Mouse (Mus musculus): ENCODE results near the gene Slc15a3. TPM values are rescaled to one million over a fixed set of nuclear protein-coding genes. Genes with fewer than 3 reads are reported as not detected.

The Slc15a3 gene
- 1 to 10 TPM in 1 of 2 experiments, under 1 TPM in 1; 0.82 to 1.2 TPM for total RNA-seq (2021)

DNA sequence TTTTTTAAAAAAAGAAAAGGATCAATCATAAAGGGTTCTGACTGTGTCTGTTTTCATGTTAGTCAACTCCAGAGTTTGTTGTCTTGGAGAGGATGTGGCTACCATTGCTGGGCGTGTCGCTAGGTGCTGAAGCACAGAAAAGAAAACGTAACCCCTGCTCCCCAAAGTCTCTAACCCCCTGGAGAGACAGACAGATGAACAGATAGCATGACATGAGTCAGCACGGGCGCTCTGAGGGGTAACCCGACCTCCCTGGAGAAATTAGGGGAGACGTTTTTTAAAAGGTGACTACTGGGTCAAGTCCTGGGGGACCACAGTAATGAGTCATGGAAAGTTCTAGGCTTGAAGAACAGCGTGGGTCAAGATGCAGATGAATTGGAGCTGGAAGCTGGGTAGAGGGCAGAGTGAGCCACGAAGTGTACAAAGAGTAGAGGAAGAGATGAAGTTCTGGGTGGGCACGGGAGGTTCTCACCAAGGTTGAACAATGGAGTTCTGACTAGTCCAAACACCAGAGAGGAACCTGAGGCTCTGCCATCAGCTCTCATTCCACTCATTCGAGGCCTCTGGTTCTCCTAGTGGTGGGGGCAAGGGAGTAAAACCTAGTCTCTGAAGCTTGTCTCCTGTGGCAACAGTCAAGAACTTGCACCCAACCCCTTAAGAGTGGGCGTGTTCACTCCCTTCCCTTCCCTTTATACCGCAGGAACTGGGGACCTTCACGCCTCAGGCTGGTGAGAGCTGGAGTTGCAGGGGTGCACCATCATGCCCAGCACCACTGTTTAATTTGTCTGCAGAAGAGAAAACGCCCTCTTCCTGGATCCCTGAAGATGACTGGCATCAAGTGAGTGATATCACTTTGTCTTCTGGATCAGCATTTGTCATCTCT is at the start of gene Slc15a3:
Gene Slc15a3 (plus strand): TSS at position 718 of the 883 bp plus-strand sequence.
- intact Hi-C loops (cut with DNase I): no loop called here
- no peak for DNase-seq

DNA sequence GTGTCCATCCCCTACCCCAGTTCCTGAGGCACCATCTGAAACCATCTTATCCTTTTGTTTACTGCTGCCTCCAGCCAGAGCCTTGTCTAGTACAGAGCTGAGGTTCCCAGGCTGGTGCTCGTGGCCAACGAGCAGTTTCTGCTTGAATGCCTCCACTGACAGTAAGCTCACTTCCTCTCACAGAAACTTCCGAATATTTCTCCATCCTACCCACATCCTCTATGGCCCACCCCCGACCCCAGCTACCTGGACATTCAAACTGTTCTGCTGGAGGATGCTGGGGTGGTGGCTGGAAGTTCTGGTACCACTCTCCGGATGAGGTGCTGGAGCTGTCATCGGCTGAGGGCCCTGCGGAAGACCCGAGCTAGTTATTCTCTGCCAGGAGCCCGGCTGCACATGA is 49.2 kb upstream of the Slc15a3 start:
- intact Hi-C loops (cut with DNase I): no loop called here
- no peak for DNase-seq

DNA sequence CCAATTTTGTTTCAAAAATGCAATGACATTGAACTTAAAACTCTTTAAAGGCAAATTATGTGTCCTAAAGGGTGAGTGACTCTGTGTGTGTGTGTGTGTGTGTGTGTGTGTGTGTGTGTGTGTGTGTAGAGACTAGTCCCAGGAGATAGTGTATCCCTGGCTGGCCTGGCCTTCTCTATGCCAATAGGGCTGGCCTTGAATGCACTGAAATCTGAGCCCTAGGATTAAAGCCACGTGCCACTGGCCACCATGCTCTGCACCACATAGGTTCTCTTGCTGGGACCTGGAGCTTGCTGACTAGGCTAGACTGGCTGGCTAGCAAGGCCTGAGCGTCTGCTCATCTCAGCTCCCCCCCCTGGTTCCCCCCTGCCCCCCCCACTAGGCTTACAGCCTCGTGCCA is 46.5 kb upstream of the Slc15a3 start:
- intact Hi-C loops (cut with DNase I): no loop called here
- DNase-seq: no peak

DNA sequence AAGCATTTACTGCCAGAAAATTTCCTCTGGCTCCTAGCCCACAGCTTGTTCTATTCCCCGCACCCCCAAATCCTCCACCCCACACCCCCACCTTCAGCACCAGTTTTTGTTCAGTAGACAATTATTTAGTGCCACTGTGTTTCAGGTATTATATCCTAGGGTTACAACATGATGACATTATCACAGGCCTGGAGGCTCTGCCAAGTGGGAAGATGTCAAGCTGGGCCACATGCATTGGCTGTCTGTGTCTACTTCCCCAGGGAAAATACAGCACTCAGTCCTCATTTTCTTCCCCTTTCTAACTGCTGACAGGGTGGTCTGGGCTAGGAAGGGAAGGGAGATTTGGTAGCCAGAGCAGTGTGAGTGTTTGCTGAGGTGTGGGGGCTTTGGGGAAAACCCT is 44.6 kb upstream of the Slc15a3 start:
- intact Hi-C loops (cut with DNase I): no loop called here

DNA sequence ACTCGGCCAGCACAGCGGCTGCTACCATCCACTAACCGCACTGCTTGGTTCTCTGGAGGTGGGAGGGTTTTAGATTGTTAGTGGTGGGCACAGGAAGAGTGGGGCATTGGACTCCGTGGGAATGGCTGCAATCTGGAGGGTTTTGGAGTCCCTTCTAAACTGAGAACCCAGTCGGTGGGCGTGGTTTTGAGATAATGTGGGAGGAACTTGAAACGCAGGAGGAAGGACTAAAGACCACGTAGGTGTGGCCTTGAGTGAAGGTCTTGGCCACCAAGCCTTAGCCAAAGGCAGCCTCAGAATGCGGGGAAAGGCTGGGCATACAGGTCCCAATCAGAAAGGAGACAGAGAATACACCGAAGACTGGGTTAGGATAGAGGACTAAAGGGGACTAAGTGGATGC is 41.0 kb upstream of the Slc15a3 start:
- no peak for DNase-seq
- intact Hi-C loops (cut with DNase I): no loop called here

More for the DNA sequence above, 44.6 kb upstream of the Slc15a3 start:
- no peak for DNase-seq

DNA sequence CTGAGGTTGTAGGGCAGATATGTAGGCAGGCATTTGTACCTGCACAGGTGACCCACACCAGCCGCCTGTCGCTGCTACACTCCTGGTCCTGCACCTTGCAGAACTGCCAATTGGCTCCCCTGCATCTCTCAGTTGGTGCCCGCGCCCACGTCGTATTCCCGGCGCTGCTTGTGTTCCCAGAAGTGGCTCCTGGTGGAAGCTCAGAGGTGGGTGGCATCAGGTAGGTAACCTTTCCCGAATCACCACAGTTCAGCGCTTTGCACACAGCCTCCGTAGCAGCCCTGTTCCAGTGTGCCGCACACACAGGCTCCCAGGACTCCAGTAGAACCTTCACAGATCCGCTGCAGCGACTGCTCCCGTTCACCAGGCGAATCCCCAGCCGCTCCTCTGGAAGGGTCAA is 40.4 kb upstream of the Slc15a3 start:
- intact Hi-C loops (cut with DNase I): no loop called here
- no peak for DNase-seq

DNA sequence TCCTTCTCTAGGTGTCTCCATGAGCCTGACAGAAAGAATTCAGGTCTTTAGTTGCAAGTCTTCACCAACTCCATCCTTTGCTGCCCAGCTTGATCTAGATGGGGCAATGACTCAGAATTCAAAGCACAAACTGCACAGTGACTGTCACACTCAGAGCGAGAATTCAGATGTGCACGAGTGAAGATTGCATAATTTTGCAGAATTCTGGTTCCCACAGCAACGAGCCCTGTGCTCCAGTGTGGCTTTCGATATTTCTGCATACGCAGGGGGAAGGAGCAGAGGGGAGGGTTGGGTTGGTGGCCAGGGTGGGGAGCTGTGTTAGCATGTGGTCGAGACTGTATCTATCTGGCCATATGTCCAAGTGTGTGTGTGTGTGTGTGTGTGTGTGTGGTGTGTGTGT is 38.5 kb upstream of the Slc15a3 start:
- DNase-seq: no peak
- intact Hi-C loops (cut with DNase I): no loop called here

DNA sequence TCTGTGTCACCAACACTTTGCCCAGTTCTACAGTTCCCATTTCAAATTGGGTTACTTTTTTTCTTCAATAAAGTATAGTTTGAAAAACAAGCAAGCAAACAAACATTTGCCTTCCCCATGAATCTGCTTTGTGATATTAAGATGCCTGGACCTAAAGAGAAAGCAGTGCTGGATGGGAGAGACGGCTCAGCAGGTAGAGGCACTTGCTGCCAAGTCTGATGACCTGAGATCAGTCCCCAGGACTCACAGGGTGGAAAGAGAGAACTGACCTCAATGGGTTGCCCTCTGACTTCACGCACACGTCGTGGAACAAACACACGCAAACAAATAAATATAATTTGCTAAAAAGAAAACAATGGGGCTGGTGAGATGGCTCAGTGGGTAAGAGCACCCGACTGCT is 37.6 kb upstream of the Slc15a3 start:
- intact Hi-C loops (cut with DNase I): no loop called here
- DNase-seq: no peak

DNA sequence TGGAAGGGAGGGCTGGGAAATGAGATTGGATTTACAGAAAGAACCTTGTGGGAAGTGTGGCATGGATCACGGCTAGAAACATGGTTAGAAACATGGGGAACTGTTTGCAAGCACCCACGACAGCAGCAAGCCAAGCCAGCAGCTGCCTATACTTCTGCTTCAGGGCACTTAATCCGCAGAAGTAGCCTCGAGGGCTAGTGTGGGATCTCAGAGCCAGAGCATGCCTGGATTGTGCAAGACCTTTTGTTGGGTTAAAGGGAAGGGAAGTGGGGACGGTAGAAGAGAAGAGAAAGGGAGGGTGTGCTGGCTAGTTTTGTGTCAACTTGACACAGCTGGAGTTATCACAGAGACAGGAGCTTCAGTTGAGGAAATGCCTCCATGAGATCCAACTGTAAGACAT is 35.8 kb upstream of the Slc15a3 start:
- DNase-seq: no peak
- intact Hi-C loops (cut with DNase I): no loop called here

DNA sequence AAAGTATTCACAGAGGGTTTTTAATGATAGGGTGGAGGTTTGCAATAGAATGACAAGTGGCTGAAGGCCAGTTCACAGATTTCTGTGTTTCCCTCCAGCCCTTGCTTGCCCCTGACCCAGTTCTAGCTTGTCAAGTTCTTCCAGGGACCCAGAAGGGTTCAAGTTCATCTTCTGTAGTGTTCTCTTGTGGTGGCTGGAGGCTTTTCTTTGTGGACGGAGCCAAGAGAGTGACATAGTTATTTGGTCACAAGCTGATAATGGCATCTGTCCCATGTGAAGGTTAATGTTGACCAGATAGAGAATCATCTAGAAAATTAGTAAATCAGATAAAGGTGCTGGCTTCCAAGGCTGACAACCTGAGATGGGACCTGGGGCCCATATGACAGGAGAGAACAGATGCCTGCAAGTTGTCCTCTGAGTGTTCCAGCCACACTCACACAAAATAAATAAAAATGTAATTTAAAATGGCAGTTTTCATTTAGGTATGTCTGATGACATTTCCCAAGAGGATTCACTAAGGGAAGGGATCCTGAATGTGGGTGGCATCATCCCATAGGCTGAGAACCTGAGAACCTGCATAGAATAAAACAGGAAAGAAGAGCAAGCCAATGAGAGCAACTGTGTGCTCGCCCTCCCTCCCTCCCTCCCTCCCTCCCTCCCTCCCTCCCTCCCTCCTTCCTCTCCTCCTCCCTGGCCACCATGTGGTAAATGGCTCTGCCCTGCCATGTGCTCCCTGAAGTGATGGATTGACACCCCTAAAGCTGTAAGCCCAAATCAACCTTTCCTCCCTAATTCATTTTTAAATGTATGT is 34.5 kb upstream of the Slc15a3 start:
- intact Hi-C loops (cut with DNase I): no loop called here
- DNase-seq: no peak

DNA sequence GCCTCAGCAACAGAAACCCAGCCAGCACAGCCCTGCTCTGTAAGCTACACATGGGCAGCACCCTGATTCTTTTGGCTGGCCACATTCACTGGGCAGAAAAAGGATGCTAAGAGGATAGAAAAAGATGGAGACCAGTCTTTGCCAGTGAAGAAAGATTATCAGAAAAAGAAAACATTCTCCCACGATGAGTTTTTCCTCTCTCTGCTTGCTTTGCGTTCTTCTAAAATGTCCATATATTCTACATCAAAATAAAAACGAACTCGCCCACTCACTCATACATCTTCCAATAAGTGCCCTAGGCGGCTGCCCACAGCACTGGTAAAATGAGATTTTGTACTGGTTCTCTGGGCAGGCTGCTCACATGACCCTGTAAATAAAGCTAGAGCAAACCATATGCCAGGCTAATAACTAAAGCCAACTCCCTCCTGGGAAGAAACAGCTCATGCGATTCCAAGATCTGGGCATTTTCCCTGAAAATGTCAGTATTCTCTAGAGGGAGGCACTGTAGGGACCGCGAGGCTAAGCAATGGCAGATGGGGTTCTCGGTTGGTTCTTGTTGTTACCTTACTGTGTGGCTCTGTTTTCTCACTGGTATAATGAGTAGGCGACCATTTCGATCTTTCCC is 33.8 kb upstream of the Slc15a3 start:
- peak; percentile 35 for DNase-seq
- intact Hi-C loops (cut with DNase I): no loop called here

DNA sequence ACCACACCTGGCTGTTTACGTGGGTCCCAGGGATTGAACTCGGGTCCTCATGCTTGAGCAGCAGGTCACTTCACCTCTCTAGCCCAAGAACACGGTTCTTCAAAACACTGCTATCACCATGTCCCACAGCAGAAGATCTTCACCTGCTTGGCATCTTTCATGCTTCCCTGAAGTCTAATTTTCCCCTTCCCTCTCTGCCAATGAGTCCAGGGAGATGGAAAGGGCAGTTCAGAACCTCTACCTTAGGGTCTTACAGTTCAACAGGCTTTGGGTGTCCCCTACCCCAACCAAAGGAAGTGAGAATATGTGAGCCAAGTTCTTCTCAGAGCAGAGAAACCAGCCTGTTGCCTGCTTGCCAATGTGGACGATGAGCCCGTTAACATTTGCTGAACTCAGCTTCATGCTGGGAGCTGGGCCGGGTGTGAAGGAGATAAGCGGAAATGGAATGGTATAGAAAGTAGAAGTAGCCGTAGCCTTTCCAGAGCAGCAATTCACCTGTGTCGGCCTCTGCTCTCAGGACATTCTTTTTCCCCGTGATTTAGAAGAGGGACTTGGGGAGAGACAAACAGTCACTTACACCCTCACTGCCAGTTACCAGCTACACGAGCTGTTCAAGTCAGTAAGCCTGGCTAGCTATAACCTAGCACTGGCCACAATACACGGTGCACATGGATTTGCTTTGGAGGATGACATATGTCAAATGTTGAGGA is 30.8 kb upstream of the Slc15a3 start:
- intact Hi-C loops (cut with DNase I): no loop called here
- DNase-seq: no peak

DNA sequence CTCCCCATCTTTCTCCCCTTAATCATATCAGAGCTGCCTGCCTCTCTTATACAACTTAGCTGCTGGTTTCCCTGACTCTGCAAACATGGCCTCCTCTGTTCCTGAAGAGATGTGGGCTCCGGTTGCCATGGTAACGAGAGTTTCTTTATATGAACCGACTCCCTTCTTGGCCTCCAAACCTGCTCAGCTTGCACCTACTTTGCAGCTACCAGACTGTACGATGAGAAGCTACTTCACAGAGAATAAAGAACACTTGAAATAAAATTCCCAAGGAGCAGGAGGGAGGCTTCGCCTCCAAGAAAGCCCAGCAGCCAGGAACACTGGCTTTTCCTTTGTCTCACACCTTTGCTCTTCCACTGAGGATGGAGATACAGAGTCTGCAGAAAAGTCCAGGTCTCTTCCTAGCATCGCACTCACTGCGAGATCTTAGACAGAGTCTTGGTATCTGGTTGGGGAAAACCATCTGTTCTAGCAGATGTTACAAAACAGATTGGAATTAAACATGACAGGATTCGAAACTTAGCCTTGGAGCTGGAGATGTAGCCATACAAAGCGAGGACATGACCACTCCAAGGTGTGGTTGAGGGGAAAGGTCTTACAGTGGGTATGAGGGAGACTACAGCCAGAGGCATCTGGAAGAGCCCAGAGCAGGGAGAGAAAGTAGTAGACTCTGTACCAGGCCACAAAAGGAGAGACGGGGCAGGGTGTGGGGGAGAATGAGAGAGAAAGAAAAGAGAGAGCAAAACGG is 29.9 kb upstream of the Slc15a3 start:
- intact Hi-C loops (cut with DNase I): no loop called here
- DNase-seq: no peak

DNA sequence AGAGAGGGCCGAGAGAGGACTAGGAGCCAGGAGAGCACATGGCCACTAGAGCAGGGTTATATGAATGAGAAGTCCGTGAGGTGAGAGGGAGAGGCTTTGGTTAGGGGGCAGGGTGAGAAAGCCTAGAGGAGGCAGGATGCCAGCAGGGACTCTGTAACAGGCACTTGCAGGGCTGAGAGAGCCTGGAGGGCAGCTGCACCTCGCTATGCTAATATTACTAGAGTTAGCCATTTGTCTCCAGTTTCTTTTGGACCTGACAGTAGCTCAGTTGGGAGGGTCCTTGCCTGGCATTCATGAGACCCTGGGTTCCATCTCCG is 29.4 kb upstream of the Slc15a3 start:
- peak; percentile 39 for DNase-seq
- intact Hi-C loops (cut with DNase I): no loop called here

DNA sequence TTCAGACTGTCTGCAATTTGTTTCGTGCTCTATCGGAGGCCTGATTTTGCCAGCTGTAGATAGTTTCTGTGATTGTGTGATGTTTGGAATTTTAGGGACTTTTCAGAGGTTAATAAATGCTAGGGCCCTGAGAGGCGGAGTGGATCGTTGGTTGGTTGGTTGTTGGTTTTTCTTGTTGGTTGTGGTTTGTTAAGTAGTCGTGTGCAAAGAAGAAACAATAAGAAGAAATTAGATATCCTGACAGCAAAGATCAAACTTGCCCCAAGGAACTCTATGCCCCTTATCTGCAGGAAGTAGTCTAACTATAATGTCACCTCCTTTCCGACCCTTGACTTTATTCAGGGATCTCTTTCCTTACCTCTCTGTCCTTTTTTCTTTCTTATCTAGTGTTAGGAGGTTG is 28.1 kb upstream of the Slc15a3 start:
- no peak for DNase-seq
- intact Hi-C loops (cut with DNase I): no loop called here

DNA sequence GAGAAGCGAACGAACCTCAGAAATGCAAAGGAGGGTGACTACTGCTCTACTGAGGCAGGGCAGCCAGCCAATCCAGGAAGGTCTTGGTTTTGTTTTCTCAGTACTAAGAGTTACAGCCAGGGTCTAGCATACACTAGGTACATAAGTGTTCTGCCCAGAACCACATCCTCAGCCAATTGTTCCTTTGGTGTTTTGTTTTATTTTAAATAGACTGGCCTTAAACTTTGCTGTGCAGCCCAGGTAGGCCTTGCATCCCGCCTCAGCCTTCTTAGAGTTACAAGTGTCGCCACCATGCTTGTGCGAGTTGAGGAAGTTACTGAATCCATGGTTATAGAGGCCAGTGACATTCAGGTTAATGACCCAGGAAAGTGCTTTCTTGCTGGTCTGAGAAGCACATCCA is 26.5 kb upstream of the Slc15a3 start:
- no peak for DNase-seq
- intact Hi-C loops (cut with DNase I): no loop called here

DNA sequence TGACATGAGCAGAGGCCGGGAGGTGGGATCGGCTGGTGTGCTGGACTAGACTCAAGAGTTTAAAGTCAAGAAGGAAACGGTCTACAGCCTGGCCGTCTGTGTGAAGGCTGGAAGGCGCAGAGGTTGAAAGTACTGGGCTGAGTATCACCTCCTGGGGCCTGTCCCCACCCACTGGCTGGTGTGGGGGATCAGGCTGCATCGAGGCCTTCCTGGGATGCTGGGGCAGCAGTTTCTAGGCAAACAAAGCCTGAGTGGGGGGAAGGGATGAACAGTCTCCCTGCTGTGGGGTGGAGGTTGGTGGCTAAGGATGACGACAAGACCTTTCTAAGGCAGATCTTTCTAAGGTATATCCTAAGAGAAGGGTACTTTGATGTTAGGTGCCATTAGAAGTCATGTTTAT is 25.6 kb upstream of the Slc15a3 start:
- no peak for DNase-seq
- intact Hi-C loops (cut with DNase I): no loop called here

DNA sequence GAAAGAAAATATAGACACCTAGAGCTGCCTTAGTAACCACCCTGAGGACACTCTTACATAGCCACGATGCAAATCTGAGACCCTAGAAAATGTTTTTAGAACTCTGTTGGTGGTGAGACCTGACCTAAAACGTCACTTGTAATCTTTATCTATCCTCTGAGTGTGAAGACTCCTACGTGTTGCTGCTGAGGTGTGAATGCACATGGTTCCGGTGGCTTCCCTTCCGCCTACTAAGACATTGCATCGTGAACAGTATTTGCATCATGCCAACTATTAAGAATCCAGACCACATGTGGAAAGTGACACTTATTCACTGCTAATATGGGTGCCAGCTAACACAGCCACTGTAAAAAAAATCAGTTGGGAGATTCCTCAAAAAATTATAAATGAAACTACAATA is 23.7 kb upstream of the Slc15a3 start:
- intact Hi-C loops (cut with DNase I): no loop called here
- no peak for DNase-seq

DNA sequence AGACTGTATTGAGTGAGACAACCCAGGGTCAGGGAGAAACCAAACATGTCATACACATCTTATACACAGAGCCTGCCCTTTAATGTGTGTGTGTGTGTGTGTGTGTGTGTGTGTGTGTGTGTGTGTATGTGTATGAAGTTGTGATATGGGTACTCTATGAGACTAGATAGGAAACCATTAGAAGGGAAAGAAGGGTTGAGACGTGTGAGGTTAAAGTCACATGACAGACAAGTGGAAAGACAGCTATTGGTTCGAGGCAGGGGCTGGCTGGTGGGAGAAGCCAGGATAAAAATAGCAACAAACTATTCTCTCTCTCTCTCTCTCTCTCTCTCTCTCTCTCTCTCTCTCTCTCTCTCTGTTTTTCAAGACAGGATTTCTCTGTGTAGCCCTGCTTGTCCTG is 23.1 kb upstream of the Slc15a3 start:
- no peak for DNase-seq
- intact Hi-C loops (cut with DNase I): no loop called here

DNA sequence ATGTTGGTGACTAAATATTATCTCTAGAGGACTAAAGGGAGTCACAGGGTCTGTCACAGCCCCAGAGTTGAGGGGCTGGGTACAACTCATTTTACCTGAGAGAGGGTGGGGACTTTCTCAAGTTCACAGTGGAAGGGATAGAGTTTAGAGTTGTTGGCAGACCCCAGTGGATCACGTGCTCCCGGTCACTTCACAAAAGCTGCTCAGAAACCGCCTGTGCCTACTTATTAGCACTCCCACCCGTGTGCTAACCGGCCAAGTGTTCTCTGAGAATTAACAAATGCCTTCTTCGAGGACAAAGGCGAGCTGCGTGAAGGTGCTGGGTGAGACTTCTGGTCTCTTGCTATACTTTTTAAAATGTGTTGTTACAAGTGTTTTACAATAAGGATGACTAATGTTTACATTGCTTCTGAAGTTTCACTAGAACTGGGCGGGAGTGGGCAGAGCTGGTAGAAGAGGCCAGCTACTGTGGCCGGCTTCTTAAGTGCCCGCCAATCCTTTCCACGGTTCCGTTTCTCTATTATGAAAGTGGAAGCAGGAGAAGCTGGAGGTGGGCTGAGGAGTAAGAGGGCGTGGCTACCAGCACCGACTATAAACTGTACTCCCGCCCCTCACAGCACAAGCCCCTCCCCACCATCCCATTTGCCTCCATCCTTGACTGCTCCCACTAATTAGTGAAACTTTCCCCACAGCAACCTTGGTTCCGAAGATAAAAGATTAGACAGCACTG is 21.1 kb upstream of the Slc15a3 start:
- intact Hi-C loops (cut with DNase I): no loop called here
- DNase-seq: no peak
